Mouse (Mus musculus) midbrain, postnatal 0 days (tissue): ENCODE data around the gene Zdhhc11. TPM values are rescaled to one million over a fixed set of nuclear protein-coding genes. Genes with fewer than 3 reads are reported as not detected.

ENCODE experiments used
- ATAC-seq: fragments of 200-750 bp; cut with Nextera tagmentation; 2 replicates; pipeline ENCODE4 v1.8.0; 2017; ENCODE audit warnings: moderate number of reproducible peaks, mild to moderate bottlenecking, moderate TSS enrichment, moderate library complexity; ENCODE audit not compliant: low FRiP score
- DNase-seq: peaks from one replicate; pipeline ENCODE4 v3.0.0-alpha.2; 2015; ENCODE audit warnings: low spot score
- H3K27ac ChIP-seq: fragments of 300-500 bp; sonication (generic); 2 replicates; pipeline ENCODE4 v1.5.1; 2014; ENCODE audit warnings: low read depth, mild to moderate bottlenecking, low read length, mixed read lengths
- H3K27me3 ChIP-seq: fragments of 300-500 bp; sonication (generic); 2 replicates; pipeline ENCODE4 v1.6.1; 2014; ENCODE audit warnings: low read length, control low read depth, mixed read lengths; ENCODE audit not compliant: insufficient read depth
- H3K36me3 ChIP-seq: fragments of 300-500 bp; sonication (generic); 2 replicates; pipeline ENCODE4 v1.6.1; 2014; ENCODE audit warnings: low read length, control low read depth, mixed read lengths; ENCODE audit not compliant: insufficient read depth
- H3K4me1 ChIP-seq: fragments of 300-500 bp; sonication (generic); 2 replicates; pipeline ENCODE4 v1.6.1; 2014; ENCODE audit warnings: mild to moderate bottlenecking, control low read depth, antibody characterized with exemption, low read length, mixed read lengths; ENCODE audit not compliant: insufficient read depth
- H3K4me2 ChIP-seq: fragments of 300-500 bp; sonication (generic); 2 replicates; pipeline ENCODE4 v1.6.1; 2014; ENCODE audit warnings: low read depth, mild to moderate bottlenecking, low read length, mixed read lengths; ENCODE audit not compliant: poor library complexity, severe bottlenecking
- H3K4me3 ChIP-seq: fragments of 300-500 bp; sonication (generic); 2 replicates; pipeline ENCODE4 v1.5.1; 2014; ENCODE audit warnings: low read depth, mild to moderate bottlenecking, low read length, moderate library complexity
- H3K9ac ChIP-seq: fragments of 300-500 bp; sonication (generic); replicated peaks from 2 replicates; pipeline ENCODE4 v1.6.1; 2014; ENCODE audit warnings: mild to moderate bottlenecking, low read length, moderate library complexity, mixed read lengths; ENCODE audit not compliant: poor library complexity, severe bottlenecking
- H3K9me3 ChIP-seq: fragments of 300-500 bp; sonication (generic); 2 replicates; pipeline ENCODE4 v1.6.1; 2016; ENCODE audit warnings: low read length, control low read depth
- CTCF ChIP-seq: IDR thresholded peaks from 2 replicates; pipeline ENCODE4 v1.5.1; 2016; ENCODE audit warnings: antibody characterized with exemption, mild to moderate bottlenecking
- WGBS: fragments of 180-500 bp; shearing (Covaris S2); extraction: QIAGEN DNeasy Blood & Tissue Kit; methylation state at CpG from one replicate; pipeline ENCODE4 v1.1.7; 2014; 5-methylcytosine and 5-hydroxymethylcytosine counted together
- polyA plus RNA-seq: library from polyadenylated mRNA; unstranded; fragments of >200 nt; fragmentation: Nextera tagmentation; extraction: Ambion mirVana; gene quantifications from 2 replicates; pipeline ENCODE4 v1.2.1, GENCODE M21; 2015
- total RNA-seq: library from RNA; depleted of rRNA; stranded (reverse); fragments of >200 nt; gene quantifications from 2 replicates; pipeline ENCODE4 v1.2.3, GENCODE M21; 2014

The Zdhhc11 gene
- total and polyA plus RNA-seq, 2 experiments from 2014 or later: not detected

GRCm38 (mm10) chr13:74025151-74026081, 61.8 kb downstream of the Zdhhc11 start:
- Histone ChIP-seq H3K36me3 (peaks cover 15% of the 10 kb centered on the region; the same call in 1 of the 2 replicates), H3K4me2 (no peak overlapping the region), H3K4me1 (no peaks in the 10 kb centered on the region), H3K4me3 (no peak overlapping the region), H3K9ac (no peak overlapping the region), H3K27ac (no peak overlapping the region), H3K9me3 (no peaks in the 10 kb centered on the region), H3K27me3 (no peaks in the 10 kb centered on the region)
- ATAC-seq: no peak
- DNase-seq: peak; percentile 27
- no peak for TF ChIP-seq CTCF
- WGBS: 58% methylated on average over 4 of the region's 4 CpGs

- no peaks in the 10 kb centered on the region for H3K4me1 ChIP-seq
- H3K27me3 ChIP-seq: no peaks in the 10 kb centered on the region
- no peak overlapping the region for H3K4me3 ChIP-seq
- peaks cover 14% of the 10 kb centered on the region; the same call in 1 of the 2 replicates for H3K36me3 ChIP-seq
- no peak overlapping the region for H3K4me2 ChIP-seq
- TF ChIP-seq CTCF: peak; percentile 85
- DNase-seq: peak; percentile 59
- no peaks in the 10 kb centered on the region for H3K9me3 ChIP-seq
- no peak overlapping the region for H3K27ac ChIP-seq
- no peak overlapping the region for H3K9ac ChIP-seq
- 0 out of 2 replicates have a peak, but pooled peaks have one; percentile 31 for ATAC-seq
- WGBS: 17% methylated on average over 2 of the region's 2 CpGs
These were observed 62.6 kb downstream of the Zdhhc11 start for GRCm38 (mm10) chr13:74026215-74026614.

- H3K4me2 ChIP-seq: no peak overlapping the region
- peaks cover 21% of the 10 kb centered on the region for H3K36me3 ChIP-seq
- ATAC-seq (no peak), DNase-seq (no peak)
- H3K9ac ChIP-seq: no peak overlapping the region
- H3K27ac ChIP-seq: no peak overlapping the region
- no peak for TF ChIP-seq CTCF
- H3K27me3 ChIP-seq: no peaks in the 10 kb centered on the region
- H3K4me1 ChIP-seq: no peaks in the 10 kb centered on the region
- WGBS: 79% methylated on average over 2 of the region's 2 CpGs
- H3K9me3 ChIP-seq: no peaks in the 10 kb centered on the region
- H3K4me3 ChIP-seq: no peak overlapping the region
These were observed 64.5 kb downstream of the Zdhhc11 start for GRCm38 (mm10) chr13:74028116-74028515.

- H3K9ac ChIP-seq: no peak overlapping the region
- H3K4me2 ChIP-seq: no peak overlapping the region
- WGBS: 92% methylated on average over 2 of the region's 2 CpGs
- H3K36me3 ChIP-seq: peaks cover 24% of the 10 kb centered on the region
- no peak for TF ChIP-seq CTCF
- no peaks in the 10 kb centered on the region for H3K27me3 ChIP-seq
- H3K27ac ChIP-seq: no peak overlapping the region
- H3K4me3 ChIP-seq: no peak overlapping the region
- no peaks in the 10 kb centered on the region for H3K4me1 ChIP-seq
- ATAC-seq: no peak
- DNase-seq: no peak
- H3K9me3 ChIP-seq: no peaks in the 10 kb centered on the region
These were observed 65.4 kb downstream of the Zdhhc11 start for GRCm38 (mm10) chr13:74029013-74029412.

- no peak for DNase-seq
- Histone ChIP-seq H3K4me1 (no peaks in the 10 kb centered on the region), H3K9me3 (no peaks in the 10 kb centered on the region), H3K27ac (no peak overlapping the region), H3K4me2 (no peak overlapping the region), H3K36me3 (peaks cover 24% of the 10 kb centered on the region), H3K4me3 (no peak overlapping the region), H3K9ac (no peak overlapping the region), H3K27me3 (no peaks in the 10 kb centered on the region)
- WGBS: 91% methylated on average over 7 of the region's 7 CpGs
- TF ChIP-seq CTCF: no peak
- no peak for ATAC-seq
These were observed 67.0 kb downstream of the Zdhhc11 start for GRCm38 (mm10) chr13:74030691-74031090.

- Histone ChIP-seq H3K4me3 (no peak overlapping the region), H3K9me3 (no peaks in the 10 kb centered on the region), H3K4me2 (no peak overlapping the region), H3K4me1 (no peaks in the 10 kb centered on the region), H3K27ac (no peak overlapping the region), H3K9ac (no peak overlapping the region), H3K27me3 (no peaks in the 10 kb centered on the region), H3K36me3 (peaks cover 24% of the 10 kb centered on the region)
- no peak for TF ChIP-seq CTCF
- DNase-seq: no peak
- 75% methylated on average over 8 of the region's 8 CpGs for WGBS
- ATAC-seq: no peak
These were observed 67.5 kb downstream of the Zdhhc11 start for GRCm38 (mm10) chr13:74031133-74031532.
